Mouse (Mus musculus): Measurements from ENCODE around the gene Tab1. TPM values are rescaled to one million over a fixed set of nuclear protein-coding genes. Genes with fewer than 3 reads are reported as not detected.

Tab1 gene
- polyA plus RNA-seq, 1 experiment, result 33.6 TPM

DNA sequence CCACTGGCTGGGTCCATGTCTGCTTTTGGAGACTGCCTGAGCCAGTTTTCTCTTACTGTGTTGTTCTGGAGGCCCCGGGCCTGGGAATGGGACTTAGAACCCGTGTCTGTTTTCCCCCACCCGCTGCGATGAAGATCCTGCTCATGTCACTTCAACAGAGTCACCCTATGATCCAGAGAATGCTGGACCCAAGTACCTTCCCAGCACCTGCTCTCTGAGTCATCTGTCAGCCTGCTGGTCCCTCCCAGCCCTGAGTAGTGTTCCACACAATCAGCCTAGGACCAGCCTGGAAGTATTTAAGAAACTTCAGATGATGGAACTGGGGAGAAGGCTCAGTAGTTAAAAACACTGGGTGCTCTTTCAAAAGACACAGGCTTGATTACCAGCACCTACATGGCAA lies 30.8 kb downstream of the Tab1 start:
- no peak overlapping the region for H3K4me3 ChIP-seq (ENCODE audit: insufficient read depth, low read length)
- TF ChIP-seq CTCF (IDR thresholded peaks at IDR 0.05; ENCODE audit: extremely low read depth, insufficient read depth, low read length), result no peak
- TF ChIP-seq POLR2A (IDR thresholded peaks at IDR 0.05; ENCODE audit: extremely low read depth, insufficient read depth, low read length), result no peak
- H3K27ac ChIP-seq (ENCODE audit: insufficient read depth, low read length), result no peak overlapping the region
- 0 out of 2 replicates have a peak, but pooled peaks cover 1% of the 10 kb centered on the region for H3K4me1 ChIP-seq (ENCODE audit: control insufficient read depth, insufficient read depth, low read length)

- no peak for TF ChIP-seq POLR2A (IDR thresholded peaks at IDR 0.05; ENCODE audit: extremely low read depth, insufficient read depth, low read length)
- TF ChIP-seq CTCF (IDR thresholded peaks at IDR 0.05; ENCODE audit: extremely low read depth, insufficient read depth, low read length), result no peak
- Histone ChIP-seq H3K27ac (ENCODE audit: insufficient read depth, low read length) (no peak overlapping the region), H3K4me1 (ENCODE audit: control insufficient read depth, insufficient read depth, low read length) (0 out of 2 replicates have a peak, but pooled peaks cover 1% of the 10 kb centered on the region)
Observed at GRCm38 (mm10) chr15:80165396-80165795, 32.5 kb downstream of the Tab1 start.

DNA sequence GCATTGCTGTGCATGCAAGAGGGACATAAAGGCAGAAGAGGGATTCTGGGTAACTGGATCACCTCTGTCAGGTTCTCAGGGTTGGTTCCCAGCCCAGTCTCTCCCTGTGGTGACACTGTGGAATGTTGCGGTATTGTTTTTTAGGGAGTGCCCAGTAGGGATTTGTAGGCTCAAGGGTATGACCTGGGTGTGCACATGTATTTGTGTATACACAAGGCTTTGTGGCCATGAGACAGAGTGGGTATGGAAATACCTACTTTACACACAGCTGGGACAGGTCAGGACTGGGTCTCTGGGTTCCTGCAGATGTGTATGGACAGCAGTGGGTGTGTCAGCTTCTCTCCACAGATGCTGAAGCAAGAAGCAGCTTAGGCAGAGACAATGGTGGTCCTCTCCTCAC lies 36.6 kb downstream of the Tab1 start:
- TF ChIP-seq POLR2A (IDR thresholded peaks at IDR 0.05; ENCODE audit: extremely low read depth, insufficient read depth, low read length) (no peak), CTCF (IDR thresholded peaks at IDR 0.05; ENCODE audit: extremely low read depth, insufficient read depth, low read length) (no peak)
- no peak overlapping the region for H3K4me3 ChIP-seq (ENCODE audit: insufficient read depth, low read length)
- H3K27ac ChIP-seq (ENCODE audit: insufficient read depth, low read length), result no peak overlapping the region
- peaks cover 3% of the 10 kb centered on the region; the same call in 1 of the 2 replicates for H3K4me1 ChIP-seq (ENCODE audit: control insufficient read depth, insufficient read depth, low read length)

More at GRCm38 (mm10) chr15:80165396-80165795, 32.5 kb downstream of the Tab1 start:
- no peak overlapping the region for H3K4me3 ChIP-seq (ENCODE audit: insufficient read depth, low read length)

DNA sequence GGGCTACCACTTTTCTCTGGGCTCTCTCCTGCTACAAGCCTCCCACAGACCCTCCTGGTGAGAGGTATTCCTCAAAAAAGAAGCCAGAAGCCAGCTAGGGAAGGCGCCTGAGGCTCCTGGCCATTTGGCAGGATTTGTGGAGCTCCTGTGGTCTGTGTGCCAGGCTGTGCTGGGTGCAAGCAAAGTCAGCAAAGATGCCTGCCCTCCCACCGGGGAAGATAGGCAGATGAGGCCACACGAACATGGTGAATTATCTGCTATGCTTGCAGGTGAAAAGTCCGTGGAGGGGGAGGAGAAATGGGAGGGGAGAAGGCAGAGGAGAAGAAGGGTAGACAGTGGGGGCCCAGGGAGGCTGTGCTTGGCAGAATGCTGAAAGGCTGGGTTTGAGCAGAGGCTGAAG lies 37.4 kb downstream of the Tab1 start:
- no peak for TF ChIP-seq POLR2A (IDR thresholded peaks at IDR 0.05; ENCODE audit: extremely low read depth, insufficient read depth, low read length)
- Histone ChIP-seq H3K27ac (ENCODE audit: insufficient read depth, low read length) (no peak overlapping the region), H3K4me1 (ENCODE audit: control insufficient read depth, insufficient read depth, low read length) (peaks cover 3% of the 10 kb centered on the region; the same call in 1 of the 2 replicates), H3K4me3 (ENCODE audit: insufficient read depth, low read length) (no peak overlapping the region)

- H3K27ac ChIP-seq (ENCODE audit: insufficient read depth, low read length), result no peak overlapping the region
- TF ChIP-seq POLR2A (IDR thresholded peaks at IDR 0.05; ENCODE audit: extremely low read depth, insufficient read depth, low read length), result no peak
- TF ChIP-seq CTCF (IDR thresholded peaks at IDR 0.05; ENCODE audit: extremely low read depth, insufficient read depth, low read length), result no peak
- no peak overlapping the region for H3K4me3 ChIP-seq (ENCODE audit: insufficient read depth, low read length)
- peaks cover 3% of the 10 kb centered on the region; the same call in 1 of the 2 replicates for H3K4me1 ChIP-seq (ENCODE audit: control insufficient read depth, insufficient read depth, low read length)
Observed at GRCm38 (mm10) chr15:80171286-80171685, 38.4 kb downstream of the Tab1 start.

DNA sequence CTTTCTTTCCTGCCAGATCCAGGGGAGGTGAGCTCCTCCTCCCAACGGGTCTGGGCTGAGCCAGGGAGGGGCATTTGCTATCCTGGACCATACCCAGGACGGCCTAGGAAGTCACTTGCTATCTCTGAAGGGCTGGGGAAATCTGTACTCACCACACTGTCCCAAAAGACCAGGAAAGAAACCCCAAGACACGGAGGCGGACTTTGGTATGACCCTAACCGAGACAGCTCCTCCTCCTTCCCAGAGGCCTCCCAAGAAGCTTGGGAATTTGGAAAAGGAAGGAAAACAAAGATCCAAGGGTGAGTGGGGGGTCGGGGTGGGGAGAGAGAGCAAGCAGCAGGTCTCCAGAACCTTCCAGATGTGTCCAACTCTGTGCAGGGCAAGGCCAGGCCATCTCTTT lies 38.9 kb downstream of the Tab1 start:
- peaks cover 3% of the 10 kb centered on the region; the same call in 1 of the 2 replicates for H3K4me1 ChIP-seq (ENCODE audit: control insufficient read depth, insufficient read depth, low read length)
- H3K4me3 ChIP-seq (ENCODE audit: insufficient read depth, low read length), result no peak overlapping the region
- TF ChIP-seq POLR2A (IDR thresholded peaks at IDR 0.05; ENCODE audit: extremely low read depth, insufficient read depth, low read length) (no peak), CTCF (IDR thresholded peaks at IDR 0.05; ENCODE audit: extremely low read depth, insufficient read depth, low read length) (no peak)
- no peak overlapping the region for H3K27ac ChIP-seq (ENCODE audit: insufficient read depth, low read length)

DNA sequence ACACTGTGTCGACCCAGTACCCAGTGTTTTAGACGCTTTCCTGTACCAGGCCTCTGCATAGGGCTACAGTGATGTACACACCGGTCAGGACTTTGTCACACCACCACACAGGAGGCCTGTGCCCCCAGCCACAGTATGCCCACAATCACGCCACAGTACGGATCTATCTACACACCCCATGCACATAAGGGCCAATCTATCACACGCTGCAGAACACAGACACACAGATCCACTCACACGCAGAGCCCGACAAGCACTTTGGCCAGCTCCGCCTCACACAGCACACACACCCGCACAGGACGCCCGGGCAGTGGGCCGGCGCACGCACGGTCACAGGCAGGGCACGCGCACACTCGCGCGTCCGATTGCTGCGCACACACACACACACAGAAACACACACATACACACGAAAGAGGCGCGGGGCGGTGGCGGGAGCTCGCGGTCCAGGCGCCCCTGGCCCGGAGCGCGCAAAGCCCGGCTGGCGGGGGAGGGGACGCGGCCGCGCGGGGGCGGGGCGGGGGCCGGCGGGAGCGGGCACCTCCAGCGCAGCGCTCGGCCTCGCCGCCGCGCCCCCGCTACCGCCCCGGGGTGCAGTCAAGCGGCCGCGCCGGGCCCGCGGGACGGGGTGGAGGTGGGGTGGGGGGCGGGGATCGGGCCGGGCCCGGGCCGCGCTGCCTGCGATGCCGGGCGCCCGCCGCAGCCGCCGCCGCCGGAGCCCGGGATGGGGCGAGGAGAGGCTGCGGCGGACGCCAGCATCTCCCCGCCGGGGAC lies 40.3 kb downstream of the Tab1 start, which contains the start of gene Mgat3:
TSS of gene Mgat3 (plus strand) at position 721 of the 771 bp plus-strand sequence.
- Histone ChIP-seq H3K4me1 (ENCODE audit: control insufficient read depth, insufficient read depth, low read length) (peaks cover 3% of the 10 kb centered on the region; the same call in 1 of the 2 replicates), H3K4me3 (ENCODE audit: insufficient read depth, low read length) (peak within 1 kb of the TSS; percentile 43), H3K27ac (ENCODE audit: insufficient read depth, low read length) (peak within 1 kb of the TSS; percentile 74)
- TF ChIP-seq POLR2A (IDR thresholded peaks at IDR 0.05; ENCODE audit: extremely low read depth, insufficient read depth, low read length) (peak; percentile 33; the same call in 1 of the 2 replicates), CTCF (IDR thresholded peaks at IDR 0.05; ENCODE audit: extremely low read depth, insufficient read depth, low read length) (no peak)

DNA sequence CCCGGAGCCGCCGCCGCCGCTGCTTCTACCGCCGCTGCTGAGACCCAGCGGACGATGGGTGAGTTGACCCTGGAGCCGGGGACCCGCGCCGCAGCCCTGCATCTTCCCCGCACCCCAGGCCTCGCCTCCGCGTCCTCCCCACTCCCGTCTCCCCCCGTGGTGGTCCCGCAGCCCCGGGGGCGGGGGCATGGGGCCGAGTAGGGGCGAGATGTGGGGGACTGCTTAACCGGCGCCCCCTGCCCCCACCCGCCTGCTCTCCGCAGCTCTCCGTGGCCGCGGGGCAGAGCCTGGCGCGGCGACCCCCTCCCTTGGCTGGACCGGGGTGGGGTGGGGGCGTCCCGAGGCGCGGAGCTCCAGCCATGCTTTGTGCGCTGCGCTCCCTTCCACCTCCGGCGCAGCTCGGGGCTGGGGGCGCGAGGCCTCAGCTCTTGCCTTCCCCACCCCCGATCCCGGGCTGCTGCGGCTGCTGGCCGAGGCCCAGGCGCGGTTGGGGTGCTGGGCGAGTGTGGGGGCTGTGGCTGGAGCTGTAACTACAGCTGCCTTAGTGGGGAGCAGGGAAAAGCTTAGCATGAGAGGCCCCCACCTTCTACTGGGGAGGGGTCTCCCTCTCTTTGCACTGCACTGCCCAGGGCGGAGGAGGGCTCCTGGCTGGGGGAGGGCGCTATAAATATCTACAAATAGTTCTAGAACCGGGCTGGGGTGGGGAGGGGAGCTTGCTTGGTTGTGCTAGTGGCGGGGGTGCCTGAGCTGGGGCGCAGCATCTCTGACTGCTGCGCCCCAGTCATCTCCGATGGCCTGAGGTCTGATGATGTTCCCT lies 41.1 kb downstream of the Tab1 start:
- peak overlapping the region; percentile 43 for H3K4me3 ChIP-seq (ENCODE audit: insufficient read depth, low read length)
- 0 out of 2 replicates have a peak, but pooled peaks have one; percentile 11 for TF ChIP-seq POLR2A (IDR thresholded peaks at IDR 0.05; ENCODE audit: extremely low read depth, insufficient read depth, low read length)
- TF ChIP-seq CTCF (IDR thresholded peaks at IDR 0.05; ENCODE audit: extremely low read depth, insufficient read depth, low read length), result no peak

GRCm38 (mm10) chr15:80174598-80174875 lies 41.6 kb downstream of the Tab1 start:
- Histone ChIP-seq H3K4me3 (ENCODE audit: insufficient read depth, low read length) (peak overlapping the region; percentile 43), H3K27ac (ENCODE audit: insufficient read depth, low read length) (peak overlapping the region; percentile 74; the same call in 1 of the 2 replicates), H3K4me1 (ENCODE audit: control insufficient read depth, insufficient read depth, low read length) (peaks cover 3% of the 10 kb centered on the region; the same call in 1 of the 2 replicates)
- TF ChIP-seq CTCF (IDR thresholded peaks at IDR 0.05; ENCODE audit: extremely low read depth, insufficient read depth, low read length), result no peak
- no peak for TF ChIP-seq POLR2A (IDR thresholded peaks at IDR 0.05; ENCODE audit: extremely low read depth, insufficient read depth, low read length)

More for the DNA sequence above, 41.1 kb downstream of the Tab1 start:
- H3K27ac ChIP-seq (ENCODE audit: insufficient read depth, low read length), result peak overlapping the region; percentile 74
- peaks cover 3% of the 10 kb centered on the region; the same call in 1 of the 2 replicates for H3K4me1 ChIP-seq (ENCODE audit: control insufficient read depth, insufficient read depth, low read length)

Measured in cortical plate, adult 2 months (tissue).